Mouse (Mus musculus): ENCODE data around the gene Nubp2.

Nubp2 gene

GRCm38 (mm10) chr17:24886134-24886931 lies at the start of gene Nubp2, which contains the start of gene Spsb3:
TSS of gene Nubp2 (minus strand) at chr17:24886349.
TSS of gene Spsb3 (plus strand) at chr17:24886643.
- peak; percentile 99 for DNase-seq (ENCODE audit: low spot score)

- DNase-seq (ENCODE audit: low spot score): no peak
Observed at GRCm38 (mm10) chr17:24935666-24936065, 49.5 kb upstream of the Nubp2 start.

GRCm38 (mm10) chr17:24934926-24935325 lies 48.8 kb upstream of the Nubp2 start:
- DNase-seq (ENCODE audit: low spot score): no peak

GRCm38 (mm10) chr17:24933163-24933562 lies 47.0 kb upstream of the Nubp2 start:
- no peak for DNase-seq (ENCODE audit: low spot score)

GRCm38 (mm10) chr17:24932431-24932830 lies 46.3 kb upstream of the Nubp2 start:
- no peak for DNase-seq (ENCODE audit: low spot score)

GRCm38 (mm10) chr17:24929506-24929905 lies 43.4 kb upstream of the Nubp2 start:
- no peak for DNase-seq (ENCODE audit: low spot score)

- DNase-seq (ENCODE audit: low spot score): no peak
Observed at GRCm38 (mm10) chr17:24923246-24923645, 37.1 kb upstream of the Nubp2 start.

- DNase-seq (ENCODE audit: low spot score): no peak
Observed at GRCm38 (mm10) chr17:24913984-24914383, 27.8 kb upstream of the Nubp2 start.

- DNase-seq (ENCODE audit: low spot score): no peak
Observed at GRCm38 (mm10) chr17:24907591-24907990, 21.4 kb upstream of the Nubp2 start.

GRCm38 (mm10) chr17:24903767-24904166 lies 17.6 kb upstream of the Nubp2 start:
- no peak for DNase-seq (ENCODE audit: low spot score)

GRCm38 (mm10) chr17:24902671-24903474 lies 16.7 kb upstream of the Nubp2 start:
- no peak for DNase-seq (ENCODE audit: low spot score)

- no peak for DNase-seq (ENCODE audit: low spot score)
Observed at GRCm38 (mm10) chr17:24902124-24902523, 16.0 kb upstream of the Nubp2 start.

- DNase-seq (ENCODE audit: low spot score): no peak
Observed at GRCm38 (mm10) chr17:24900014-24900413, 13.9 kb upstream of the Nubp2 start.

- no peak for DNase-seq (ENCODE audit: low spot score)
Observed at GRCm38 (mm10) chr17:24899153-24899552, 13.0 kb upstream of the Nubp2 start.

- no peak for DNase-seq (ENCODE audit: low spot score)
Observed at GRCm38 (mm10) chr17:24898041-24898854, 12.1 kb upstream of the Nubp2 start.

GRCm38 (mm10) chr17:24897600-24897999 lies 11.5 kb upstream of the Nubp2 start:
- DNase-seq (ENCODE audit: low spot score): no peak

GRCm38 (mm10) chr17:24896993-24897269 lies 10.8 kb upstream of the Nubp2 start:
- DNase-seq (ENCODE audit: low spot score): no peak

- DNase-seq (ENCODE audit: low spot score): peak; percentile 53
Observed at GRCm38 (mm10) chr17:24896241-24896992, 10.3 kb upstream of the Nubp2 start, which contains the start of gene Nme3. TSS of gene Nme3 (plus strand) at chr17:24896500.

GRCm38 (mm10) chr17:24895571-24896240 lies 9.6 kb upstream of the Nubp2 start:
- no peak for DNase-seq (ENCODE audit: low spot score)

GRCm38 (mm10) chr17:24894995-24895547 lies 8.9 kb upstream of the Nubp2 start, which contains the start of the genes Eme2 and Mrps34:
TSS of gene Eme2 (minus strand) at chr17:24895087.
TSS of gene Mrps34 (plus strand) at chr17:24895116.
- DNase-seq (ENCODE audit: low spot score): peak; percentile 77
